Mouse (Mus musculus) heart, postnatal 10 days (tissue): Measurements from ENCODE around the gene Gps2. TPM values are rescaled to one million over a fixed set of nuclear protein-coding genes. Genes with fewer than 3 reads are reported as not detected.

Experiments used
- DNase-seq, 2 experiments: peaks; one replicate each; pipeline ENCODE4 v3.0.0; 2021
- intact Hi-C: fragments of 180-260 bp; cut with DNase I; formaldehyde crosslinking; loops from one replicate; pipeline ENCODE4 v1.15.1; 2025
- total RNA-seq, 2 experiments: library from RNA; stranded (reverse); gene quantifications; 2 replicates each; pipeline ENCODE4 v1.2.3; 2021

Gene Gps2
- total RNA-seq, 2 experiments from 2014 or later: 29.4 to 30.5 TPM

DNA sequence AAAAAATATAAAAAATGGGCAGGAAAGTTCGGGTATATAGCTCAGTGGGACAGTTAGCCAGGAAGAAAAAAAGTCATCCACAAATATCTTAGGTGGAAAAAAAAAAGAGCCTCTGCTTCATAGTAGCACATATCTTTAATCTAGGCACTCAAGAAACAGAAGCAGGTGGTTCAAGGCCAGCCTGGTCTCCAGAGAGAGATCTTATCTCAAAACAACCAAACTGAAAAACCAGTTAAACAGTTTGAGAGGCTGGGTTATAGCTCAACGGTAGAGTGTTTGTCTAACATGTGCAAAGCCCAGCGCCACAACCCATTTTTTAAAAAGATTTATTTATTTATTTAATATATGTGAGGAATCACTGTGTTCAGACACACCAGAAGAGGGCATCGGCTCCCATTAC lies 19.4 kb downstream of the Gps2 start:
- intact Hi-C loops: loop anchor here (5.0 kb wide), 1 partner anchor 279 kb away; the partner anchor contains the start of gene Slc16a11
- no peak for DNase-seq

DNA sequence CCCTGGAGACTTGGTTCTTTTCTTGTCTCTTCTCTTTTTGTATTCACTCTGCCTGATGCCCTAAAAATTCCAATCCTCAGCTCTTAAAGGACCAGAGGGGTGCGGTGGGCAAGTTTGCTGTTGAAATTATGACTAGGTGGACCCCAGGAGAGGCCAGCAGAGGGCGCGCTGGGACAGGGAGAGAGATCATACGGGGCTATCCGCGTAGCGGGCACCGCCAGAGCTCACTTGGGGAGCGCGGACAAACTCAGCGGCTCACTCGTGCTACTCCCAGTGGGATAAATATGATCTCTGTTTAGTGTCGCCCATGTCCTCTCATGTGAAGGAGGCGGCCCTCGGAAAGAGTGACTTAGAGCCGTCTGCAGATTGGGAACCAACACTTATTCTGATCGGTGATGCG lies 20.5 kb downstream of the Gps2 start:
- intact Hi-C loops: loop anchor here (1.0 to 5.0 kb wide), 3 partner anchors 14 to 278 kb away; partner anchors contain the start of genes Slc16a11 and Slc2a4
- DNase-seq: peak; percentile 93 to 98

DNA sequence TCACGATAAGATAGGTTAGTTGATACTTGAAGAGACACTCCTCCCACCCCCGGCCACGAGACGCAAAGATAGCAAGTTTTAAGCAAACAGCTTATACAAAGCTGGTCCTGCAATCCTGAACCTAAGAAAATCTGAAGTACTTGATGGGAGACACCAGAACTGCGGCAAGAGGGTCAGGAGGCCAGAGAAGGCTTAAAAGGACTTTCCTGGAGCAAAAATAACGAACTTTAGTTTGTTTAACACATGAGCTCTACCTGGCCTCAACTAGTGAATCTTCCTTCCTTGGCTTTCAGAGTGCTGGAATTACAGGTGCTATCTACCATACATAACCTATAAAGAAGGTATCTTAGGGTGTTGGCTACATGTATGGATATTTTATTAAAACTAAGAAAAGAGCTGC lies 21.0 kb downstream of the Gps2 start:
- intact Hi-C loops: loop anchor here (1.0 to 5.0 kb wide), 3 partner anchors 14 to 278 kb away; partner anchors contain the start of genes Slc16a11 and Slc2a4
- no peak for DNase-seq

DNA sequence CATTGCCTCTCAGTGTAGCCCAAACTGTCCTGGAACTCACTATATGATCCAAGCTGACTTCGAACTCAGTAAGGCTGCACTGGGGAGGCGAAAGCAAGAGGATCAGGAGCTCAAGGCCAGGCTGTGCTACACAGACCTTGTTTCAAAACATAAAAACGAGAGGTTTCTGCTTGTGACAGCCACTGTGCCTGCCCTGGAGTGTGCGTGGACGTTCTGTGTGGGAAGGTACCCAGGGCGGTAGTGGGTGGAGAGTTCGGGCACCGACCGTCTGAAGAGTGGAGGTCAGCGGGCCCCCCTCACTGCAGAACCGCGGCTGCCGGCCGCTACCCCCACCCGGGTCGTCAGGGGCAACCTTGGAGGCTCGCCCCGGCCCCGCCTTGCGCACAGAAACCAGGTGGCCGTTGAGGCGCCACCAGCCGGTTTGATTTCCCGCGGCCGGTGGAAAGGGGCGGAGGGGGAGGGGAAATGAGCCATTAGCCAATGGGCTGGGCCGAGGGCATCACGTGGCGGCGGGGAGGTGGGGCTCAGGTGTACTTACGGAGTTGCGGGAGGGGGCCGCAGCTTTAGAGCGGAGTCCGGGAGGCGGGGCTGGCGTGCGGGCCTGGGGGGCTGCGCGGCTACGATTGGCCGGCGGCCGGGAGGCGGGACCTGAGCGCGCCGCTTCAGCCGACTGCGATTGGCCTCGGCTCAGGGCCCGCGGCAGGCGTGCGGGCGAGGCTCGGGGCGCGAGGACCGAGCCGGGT lies 21.6 kb downstream of the Gps2 start, which contains the start of gene Ybx2:
Gene Ybx2, plus strand, starts transcription at position 660 of the 743 bp plus-strand sequence.
- peak; percentile 91 to 92 for DNase-seq
- intact Hi-C loops: loop anchor here (2.0 kb wide), 1 partner anchor 69 kb away; no protein-coding TSS in a partner anchor

DNA sequence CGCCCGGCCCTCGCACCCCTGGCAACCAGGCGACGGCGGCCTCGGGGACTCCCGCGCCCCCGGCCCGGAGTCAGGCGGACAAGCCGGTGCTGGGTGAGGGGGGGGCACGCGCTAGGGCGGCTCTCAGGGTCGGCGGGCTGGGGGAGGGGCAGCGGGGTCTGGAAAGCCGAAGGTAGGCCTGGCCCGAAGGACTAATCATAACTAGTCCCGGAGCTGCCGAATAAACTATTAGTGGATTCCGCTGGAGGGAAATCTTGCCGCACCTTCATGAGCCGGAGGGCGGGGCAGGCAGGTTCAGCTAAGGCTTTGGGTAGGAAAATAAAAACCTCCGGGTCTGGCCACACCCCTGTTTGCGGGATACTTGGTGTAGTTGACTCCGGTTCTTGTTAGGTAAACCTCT lies 22.5 kb downstream of the Gps2 start:
- intact Hi-C loops: no loop called here
- DNase-seq: peak; percentile 58 to 59

DNA sequence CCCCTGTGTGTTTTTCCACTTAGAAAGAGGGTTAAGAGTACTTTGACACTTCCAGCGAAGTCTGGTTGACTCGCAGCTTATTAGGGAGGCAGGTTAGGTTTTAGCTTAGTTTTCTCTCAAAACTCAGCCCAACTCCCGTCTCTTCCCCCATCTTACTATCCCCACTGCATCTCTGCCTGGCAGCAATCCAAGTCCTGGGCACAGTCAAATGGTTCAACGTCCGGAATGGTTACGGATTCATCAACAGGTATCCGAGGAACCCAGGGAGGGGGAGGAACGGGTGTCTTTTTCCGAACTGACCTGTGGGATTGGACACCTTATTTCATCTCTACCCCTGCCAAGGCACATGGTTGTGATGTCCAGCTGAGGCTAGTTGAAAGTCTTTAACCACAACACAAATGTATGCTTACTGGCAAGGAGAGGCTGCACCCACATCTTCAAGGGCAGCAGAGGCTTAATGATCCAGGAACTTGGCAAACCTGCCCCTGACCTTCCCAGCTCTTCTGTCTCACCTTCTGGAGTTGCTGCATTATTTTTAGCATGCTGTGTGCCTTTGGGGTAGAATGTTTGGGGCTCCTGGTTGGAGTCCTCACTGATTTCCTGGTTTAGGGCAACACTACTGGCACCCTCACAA lies 23.1 kb downstream of the Gps2 start:
- DNase-seq: peak; percentile 59 to 69
- intact Hi-C loops: no loop called here

DNA sequence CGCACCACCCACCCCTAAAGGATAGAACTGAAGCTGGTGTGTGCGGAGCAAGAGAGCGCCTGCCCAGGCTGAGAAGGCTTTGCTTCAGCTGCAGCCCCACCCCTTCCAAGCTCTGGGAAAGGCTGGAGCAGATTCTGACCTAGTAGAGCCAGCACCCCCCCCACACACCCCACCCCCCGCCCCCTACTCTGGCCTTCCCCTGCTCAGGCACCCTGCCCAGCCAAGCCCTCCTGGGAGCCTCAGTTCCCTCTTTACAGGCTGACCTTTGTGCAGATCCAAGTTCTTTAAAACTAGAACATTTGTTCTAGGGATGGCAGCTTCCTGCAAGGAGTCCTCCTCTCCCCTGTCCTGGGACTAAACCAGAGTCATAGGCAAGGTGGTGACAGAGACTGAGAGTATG lies 23.7 kb downstream of the Gps2 start:
- intact Hi-C loops: no loop called here
- peak; percentile 72 to 74 for DNase-seq

DNA sequence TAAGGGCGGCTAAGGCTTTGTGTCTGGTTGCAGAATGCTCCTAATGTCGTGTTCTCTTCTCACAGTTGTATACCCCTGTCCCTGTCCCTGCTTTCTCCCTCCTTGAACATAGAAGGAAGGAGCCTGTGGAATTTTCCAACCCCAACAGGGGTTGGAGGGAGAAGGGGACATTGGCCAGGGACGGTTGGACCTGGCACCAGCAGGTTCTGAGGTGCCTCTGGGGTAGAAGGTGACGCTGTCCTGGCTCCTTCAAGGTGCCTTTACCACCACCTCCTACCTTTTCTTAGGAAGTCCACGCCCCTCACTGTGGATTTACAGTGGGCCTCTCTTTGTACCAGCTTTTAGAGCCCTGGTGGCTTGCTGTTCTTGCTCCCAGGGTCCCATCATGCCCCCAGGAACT lies 24.1 kb downstream of the Gps2 start:
- intact Hi-C loops: no loop called here
- DNase-seq: no peak

DNA sequence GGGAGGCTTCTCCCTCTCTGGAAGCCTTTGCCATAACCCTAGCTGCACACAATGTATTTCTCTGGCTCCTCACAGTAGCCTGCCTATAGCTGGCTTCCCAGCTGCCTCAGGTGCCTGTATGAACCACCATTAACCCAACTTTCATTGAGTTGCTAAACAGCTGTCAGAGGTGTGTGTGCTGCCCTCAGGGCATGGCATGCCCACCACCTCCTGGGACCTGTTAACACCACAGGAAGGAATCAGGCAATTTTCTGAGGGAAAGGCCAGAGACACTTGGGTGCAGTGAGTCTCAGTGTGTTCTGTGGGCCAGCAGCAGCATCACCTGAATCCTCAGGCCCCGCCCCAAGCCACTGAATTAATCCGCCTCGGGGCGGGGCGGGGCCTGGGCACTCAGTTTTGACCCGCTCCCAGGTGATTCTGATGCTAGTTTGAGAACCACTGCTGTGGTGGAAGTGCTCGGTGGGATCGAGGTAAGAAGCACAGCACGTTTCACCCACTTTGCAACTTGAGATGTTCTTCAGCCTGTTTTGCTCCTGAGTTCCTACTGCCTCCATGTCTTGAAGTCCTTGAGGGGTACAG lies 24.8 kb downstream of the Gps2 start:
- intact Hi-C loops: no loop called here
- DNase-seq: no peak

DNA sequence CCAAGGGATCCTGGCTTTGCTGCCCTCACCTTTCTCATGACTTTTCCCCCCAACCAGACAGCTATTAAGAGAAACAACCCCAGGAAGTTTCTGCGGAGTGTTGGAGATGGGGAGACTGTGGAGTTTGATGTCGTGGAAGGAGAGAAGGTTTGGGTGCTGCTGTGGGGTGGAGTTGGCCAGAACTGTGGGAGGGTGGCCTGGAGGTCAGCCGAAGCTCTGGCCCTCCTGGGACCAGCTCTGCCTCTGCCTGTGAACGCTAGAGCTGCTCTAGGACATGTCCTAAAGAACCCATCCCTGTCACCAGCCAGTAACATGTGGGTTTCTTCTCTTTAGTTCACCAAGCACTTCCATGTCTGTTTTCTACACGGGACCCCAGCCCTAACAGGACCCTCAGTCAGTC lies 25.5 kb downstream of the Gps2 start:
- intact Hi-C loops: no loop called here
- no peak for DNase-seq

DNA sequence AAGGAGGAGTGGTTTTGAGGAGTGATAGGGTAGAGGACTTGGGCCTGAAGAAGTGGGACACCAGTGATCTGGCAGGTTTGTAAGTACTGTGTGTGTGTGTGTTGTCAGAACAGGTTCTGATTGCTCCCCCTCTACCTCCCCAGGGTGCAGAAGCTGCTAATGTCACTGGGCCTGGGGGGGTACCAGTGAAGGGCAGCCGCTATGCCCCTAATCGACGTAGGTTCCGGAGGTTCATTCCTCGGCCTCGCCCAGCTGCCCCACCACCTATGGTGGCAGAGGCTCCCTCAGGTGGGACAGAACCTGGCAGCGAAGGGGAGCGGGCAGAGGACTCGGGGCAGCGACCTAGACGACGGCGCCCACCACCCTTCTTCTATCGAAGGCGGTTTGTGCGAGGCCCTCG lies 26.0 kb downstream of the Gps2 start:
- intact Hi-C loops: no loop called here
- DNase-seq: no peak

DNA sequence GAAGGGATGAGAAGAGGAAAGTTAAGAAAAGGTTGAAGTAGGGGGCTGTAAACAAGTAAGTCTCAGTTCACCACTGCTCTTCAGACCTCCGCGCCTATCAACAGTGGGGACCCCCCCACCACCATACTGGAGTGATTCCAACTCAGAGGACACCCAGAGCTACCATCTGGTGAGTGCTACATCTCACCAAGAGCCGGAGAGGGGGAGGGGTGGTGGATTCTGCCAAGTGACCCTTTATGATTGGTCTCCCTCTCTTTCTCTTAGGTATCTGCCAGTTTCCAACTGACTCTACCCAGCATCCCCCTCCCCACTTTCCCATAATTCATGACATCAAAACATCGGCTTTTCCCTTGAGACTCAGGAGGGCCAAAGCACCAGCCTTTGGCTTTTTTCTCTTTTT lies 27.3 kb downstream of the Gps2 start:
- no peak for DNase-seq

DNA sequence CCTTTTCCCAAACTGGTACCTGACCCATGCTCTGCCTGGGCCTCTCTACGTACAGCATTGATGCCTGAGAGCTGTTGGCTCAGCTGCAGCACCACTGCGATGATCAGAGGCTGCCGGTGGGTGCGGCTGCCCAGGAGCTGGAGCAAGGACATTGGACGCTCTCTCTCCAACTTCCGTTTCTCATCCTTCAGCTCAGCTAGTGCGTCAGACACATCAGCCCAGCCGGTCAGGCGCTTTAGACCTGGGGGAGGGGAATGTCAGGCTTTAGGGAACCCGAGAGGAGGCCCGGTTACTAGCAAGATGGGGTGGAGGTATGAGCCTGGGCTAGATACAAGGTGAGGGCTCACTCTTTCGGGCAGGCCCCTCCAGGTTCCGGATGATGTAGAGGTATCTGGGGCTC lies 31.5 kb downstream of the Gps2 start:
- DNase-seq: no peak
- intact Hi-C loops: no loop called here

More for the DNA sequence above, 27.3 kb downstream of the Gps2 start:
- intact Hi-C loops: no loop called here

DNA sequence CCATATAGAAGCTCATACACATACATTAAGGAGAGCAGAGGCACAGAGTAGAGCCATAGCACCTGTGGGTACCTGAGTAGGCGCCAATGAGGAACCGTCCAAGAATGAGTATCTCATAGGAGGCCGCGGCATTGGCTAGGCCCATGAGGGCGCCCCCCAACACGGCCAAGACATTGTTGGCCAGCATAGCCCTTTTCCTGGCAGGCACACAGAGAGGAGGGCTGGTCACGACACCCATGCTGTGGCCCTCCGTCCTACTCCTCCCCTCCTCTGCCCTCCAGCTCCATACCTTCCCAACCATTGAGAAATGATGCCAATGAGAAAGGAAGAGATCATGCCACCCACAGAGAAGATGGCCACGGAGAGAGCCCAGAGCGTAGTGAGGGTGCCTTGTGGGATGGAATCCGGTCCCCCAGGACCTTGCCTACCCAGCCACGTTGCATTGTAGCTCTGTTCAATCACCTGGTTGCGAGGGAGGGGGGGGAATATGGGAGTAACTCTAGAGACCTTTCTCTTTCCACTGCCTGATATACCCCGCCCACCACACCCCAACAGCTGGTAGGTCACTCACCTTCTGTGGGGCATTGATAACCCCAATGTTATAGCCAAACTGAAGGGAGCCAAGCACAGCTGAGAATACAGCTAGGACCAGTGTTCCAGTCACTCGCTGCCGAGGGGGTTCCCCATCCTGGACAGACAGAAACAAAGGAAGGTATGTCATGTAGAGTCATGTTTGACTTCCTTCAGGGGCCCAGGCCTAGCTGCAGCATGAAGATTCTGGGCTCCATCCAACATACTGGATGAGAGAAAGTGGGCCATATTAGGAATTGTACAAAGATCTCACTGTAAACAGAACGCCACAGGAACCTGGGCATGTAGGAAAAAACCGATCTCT lies 32.6 kb downstream of the Gps2 start:
- intact Hi-C loops: no loop called here
- no peak for DNase-seq

DNA sequence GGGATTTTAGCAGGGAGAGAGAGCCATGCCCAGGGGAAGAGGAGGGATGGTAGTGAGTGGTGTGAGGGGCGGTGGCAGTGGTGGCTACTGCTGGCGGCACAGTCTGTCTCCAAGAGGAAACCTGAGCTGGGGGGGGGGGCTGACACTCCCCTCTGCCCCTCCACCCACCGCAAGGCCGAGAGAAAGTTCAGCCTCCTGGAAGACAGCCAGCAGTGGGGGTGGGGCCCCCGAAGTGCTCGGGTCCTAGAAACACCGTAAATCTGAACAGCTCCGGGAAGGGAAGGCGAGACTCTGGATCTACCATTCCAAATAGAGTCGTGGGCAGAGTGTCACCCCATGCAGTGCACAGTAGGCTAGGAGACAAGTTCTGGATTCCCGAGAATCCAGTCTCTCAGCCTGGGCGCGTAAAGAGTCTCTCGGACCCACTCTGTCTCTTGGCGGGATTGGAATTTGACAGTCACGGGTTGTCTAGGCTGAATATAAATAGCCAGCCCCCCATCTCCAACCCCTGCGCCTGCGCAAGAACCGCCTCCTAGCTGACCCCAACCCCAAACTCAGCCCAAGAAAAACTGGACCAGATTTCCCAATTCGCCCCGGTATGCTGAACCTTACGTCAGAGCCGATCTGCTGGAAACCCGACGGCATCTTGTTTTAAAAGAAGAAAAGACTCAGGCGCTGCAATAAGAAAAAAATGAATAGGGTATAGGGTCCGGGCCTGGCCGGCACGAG lies 33.8 kb downstream of the Gps2 start:
- peak; percentile 79 to 82 for DNase-seq
- intact Hi-C loops: loop anchor here (1.0 kb wide), 1 partner anchor 13 kb away; no protein-coding TSS in a partner anchor

DNA sequence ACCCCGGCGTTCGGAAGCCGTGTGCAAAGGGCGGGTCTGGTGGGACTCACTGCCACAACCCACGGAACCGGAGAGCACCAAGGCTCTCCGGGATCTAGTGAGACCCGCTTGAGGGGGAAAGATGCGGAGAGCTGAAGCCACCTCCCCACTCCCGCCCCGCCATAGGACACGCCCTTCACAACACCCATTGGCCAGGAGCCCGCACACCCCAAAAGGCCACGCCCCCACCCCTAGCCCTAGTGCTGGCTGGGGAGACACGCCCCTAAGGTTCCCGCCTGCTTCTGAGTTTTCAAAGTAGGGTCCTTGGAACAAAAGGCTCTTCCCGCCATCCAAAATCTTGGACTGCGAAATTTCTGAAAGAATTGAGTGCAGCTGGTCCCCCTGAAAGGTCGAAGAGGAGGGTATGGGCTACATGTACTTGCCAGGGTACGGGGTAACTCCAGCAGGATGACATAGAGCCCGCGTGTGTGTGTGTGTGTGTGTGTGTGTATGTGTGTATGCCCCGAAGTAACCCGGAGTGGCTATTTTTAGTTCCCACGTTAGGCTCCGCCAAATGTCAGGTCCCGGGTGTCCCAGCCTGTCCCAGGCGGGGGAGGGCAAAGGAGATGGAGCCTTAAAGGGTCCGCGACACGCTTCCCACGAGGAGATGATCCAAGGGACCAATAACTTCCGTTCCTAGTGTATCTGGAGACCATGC lies 34.5 kb downstream of the Gps2 start, which contains the start of gene Slc2a4:
Gene Slc2a4, minus strand, starts transcription at position 123 of the 697 bp plus-strand sequence.
- DNase-seq: peak; percentile 97
- intact Hi-C loops: loop anchor here (1.0 kb wide), 1 partner anchor 14 kb away; no protein-coding TSS in a partner anchor

DNA sequence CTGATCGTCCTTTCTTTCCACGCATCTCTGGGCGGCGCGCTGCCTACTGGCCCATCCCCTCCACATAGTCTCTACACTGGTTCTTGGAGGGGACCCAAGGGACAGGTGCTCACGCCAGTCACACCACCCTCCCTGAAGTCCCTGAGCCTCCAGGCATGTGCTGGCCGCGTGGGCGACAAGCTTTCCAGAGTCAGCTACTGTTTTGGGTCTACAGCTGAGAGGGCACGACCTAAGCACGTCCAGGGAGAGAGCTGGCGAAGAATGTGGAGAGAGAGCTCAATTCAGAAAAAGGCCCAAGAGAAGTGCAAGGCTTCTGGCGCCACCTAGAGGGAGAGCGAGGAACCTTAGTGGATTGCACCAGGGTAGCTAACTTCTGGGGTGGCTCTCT lies 35.1 kb downstream of the Gps2 start:
- DNase-seq: peak; percentile 93 to 97
- intact Hi-C loops: loop anchor here (1.0 kb wide), 2 partner anchors 14 to 68 kb away; no protein-coding TSS in a partner anchor

DNA sequence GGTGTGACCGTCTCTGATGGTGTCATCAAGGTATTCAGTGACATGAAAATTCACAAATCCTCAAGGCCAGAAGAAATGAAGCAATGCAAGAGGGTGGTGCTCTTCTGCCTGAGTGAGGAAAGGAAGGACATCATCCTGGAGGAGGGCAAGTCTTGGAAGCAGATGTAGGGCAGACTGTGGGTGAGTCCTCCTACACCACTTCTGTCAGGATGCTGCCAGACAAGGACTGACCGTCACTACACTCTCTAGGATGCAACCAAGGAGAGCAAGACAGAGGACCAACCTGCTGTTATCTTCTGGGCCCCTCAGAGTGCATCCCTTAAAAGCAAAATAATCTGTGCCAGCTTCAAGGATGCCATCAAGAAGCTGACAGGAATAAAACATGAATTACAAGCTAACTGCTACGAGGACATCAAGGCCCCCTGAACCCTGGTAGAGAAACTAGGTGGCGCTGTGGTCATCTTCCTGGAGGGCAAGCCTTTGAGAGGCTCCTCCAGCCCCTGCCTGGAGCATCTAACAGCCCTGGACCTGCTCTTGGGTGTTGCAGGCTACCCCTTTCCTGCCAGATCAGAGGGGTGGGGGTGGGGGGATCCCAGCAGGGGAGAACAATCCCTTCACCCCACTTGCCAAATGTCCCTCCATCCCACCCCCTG lies 37.2 kb downstream of the Gps2 start:
- intact Hi-C loops: no loop called here
- DNase-seq: no peak

DNA sequence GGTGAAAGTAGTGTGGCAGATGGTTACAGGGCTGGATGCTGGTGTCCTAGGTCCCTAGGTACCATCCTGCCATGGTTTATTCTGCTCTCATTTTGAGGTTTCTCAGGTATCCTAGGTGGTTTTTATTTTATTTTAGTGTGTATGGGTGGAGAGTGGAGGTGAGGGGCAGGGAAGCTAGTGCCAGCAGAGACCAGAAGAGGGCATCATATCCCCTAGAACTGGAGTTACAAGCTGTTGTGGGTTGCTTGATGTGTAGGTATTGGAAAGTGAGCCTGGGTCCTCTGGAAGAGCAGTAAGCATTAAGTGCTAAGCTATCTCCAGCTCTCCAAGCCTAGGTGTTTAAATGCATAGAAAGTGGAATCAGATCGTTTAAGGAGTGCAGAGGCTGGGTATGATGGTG lies 38.6 kb downstream of the Gps2 start:
- DNase-seq: no peak
- intact Hi-C loops: no loop called here
